Mouse (Mus musculus) myocyte (in vitro differentiated cells): ENCODE data around the gene Abca1.

Experiments used
- CEBPB ChIP-seq: IDR thresholded peaks from 2 replicates; pipeline ENCODE4 v1.6.1; 2011; ENCODE audit warnings: mild to moderate bottlenecking, moderate library complexity; ENCODE audit not compliant: poor library complexity, insufficient read depth, severe bottlenecking
- E2F4 ChIP-seq: IDR thresholded peaks from one replicate; pipeline ENCODE4 v1.6.1; 2011; ENCODE audit warnings: mild to moderate bottlenecking, control low read depth, moderate library complexity; ENCODE audit not compliant: insufficient read depth
- POLR2A ChIP-seq: IDR thresholded peaks from one replicate; pipeline ENCODE4 v1.6.1; 2011; ENCODE audit warnings: low read depth, mild to moderate bottlenecking, control low read depth, moderate library complexity; ENCODE audit not compliant: insufficient read length
- POLR2AphosphoS2 ChIP-seq: IDR thresholded peaks from one replicate; pipeline ENCODE4 v1.6.1; 2011; ENCODE audit warnings: low read depth, control low read depth; ENCODE audit not compliant: insufficient read length
- REST ChIP-seq: IDR thresholded peaks from one replicate; pipeline ENCODE4 v1.6.1; 2011; ENCODE audit warnings: mild to moderate bottlenecking, control low read depth, moderate library complexity; ENCODE audit not compliant: insufficient read depth, insufficient read length

- TF ChIP-seq CEBPB (no peak), POLR2A (no peak), REST (no peak), POLR2AphosphoS2 (no peak), E2F4 (no peak)
Observed at GRCm38 (mm10) chr4:53106732-53107131, 53.0 kb downstream of the Abca1 start.
